Comparison of ENCODE assay signal across 9 mouse cellular contexts in genomic region chr9:67683367-67683766, GRCm38 (mm10).
DNase-seq lines count a peak whose midpoint lies in the region; ATAC-seq and TF ChIP-seq lines count a peak whose summit lies in the region.
"Had no signal": no experiment of that assay in that cellular context is flagged by ENCODE, and none has a peak within 500 bp of the region (broad histone marks: within the 10 kb centered on the region; RNA-seq: fewer than 3 reads in every experiment).

No protein-coding gene starts in this region.

- H3K4me1 ChIP-seq in heart, embryonic 10.5 days, result no peaks in the 10 kb centered on the region
- no peaks in the 10 kb centered on the region for H3K4me1 ChIP-seq in bone marrow, adult 2 months (ENCODE audit: control insufficient read depth, insufficient read depth, low read length)
- H3K4me1 ChIP-seq in embryonic facial prominence, embryonic 11.5 days (ENCODE audit: control insufficient read depth, insufficient read depth, low read length), result no peaks in the 10 kb centered on the region
- no peaks in the 10 kb centered on the region for H3K4me1 ChIP-seq in hindbrain, embryonic 11.5 days (replicated peaks; ENCODE audit: control insufficient read depth, insufficient read depth, low read length)
- no peaks in the 10 kb centered on the region for H3K4me1 ChIP-seq in midbrain, embryonic 13.5 days (replicated peaks)
- H3K4me1 ChIP-seq: megakaryocyte, embryonic 14.5 days had no signal

- no peak for ATAC-seq in embryonic facial prominence, embryonic 11.5 days (replicated peaks; ENCODE audit: insufficient number of reproducible peaks, low FRiP score, low TSS enrichment, low read depth)
- no peak for ATAC-seq in hindbrain, embryonic 11.5 days (ENCODE audit: low FRiP score)
- peak; percentile 40; the same call in 1 of the 2 replicates for ATAC-seq in midbrain, embryonic 13.5 days

- H3K9ac ChIP-seq in embryonic facial prominence, embryonic 11.5 days (replicated peaks; ENCODE audit: low read length), result no peak overlapping the region
- no peak overlapping the region for H3K9ac ChIP-seq in hindbrain, embryonic 11.5 days (ENCODE audit: low read depth, low read length)
- H3K9ac ChIP-seq in midbrain, embryonic 13.5 days (replicated peaks), result no peak overlapping the region

- peak; percentile 29 for TF ChIP-seq CTCF in bone marrow, adult 2 months (IDR thresholded peaks at IDR 0.05; ENCODE audit: control insufficient read depth, insufficient read depth, low read length)

- H3K4me3 ChIP-seq in heart, embryonic 10.5 days, result no peak overlapping the region
- H3K4me3 ChIP-seq in bone marrow, adult 2 months (replicated peaks; ENCODE audit: control insufficient read depth, low read depth, low read length), result no peak overlapping the region
- H3K4me3 ChIP-seq in embryonic facial prominence, embryonic 11.5 days (ENCODE audit: low read depth, low read length), result no peak overlapping the region
- H3K4me3 ChIP-seq in hindbrain, embryonic 11.5 days (ENCODE audit: low read depth, low read length), result no peak overlapping the region
- H3K4me3 ChIP-seq in midbrain, embryonic 13.5 days (replicated peaks), result no peak overlapping the region
- H3K4me3 ChIP-seq: megakaryocyte, embryonic 14.5 days had no signal

- DNase-seq in heart, adult 11 months, result peak; percentile 82
- DNase-seq in heart, embryonic 10.5 days (ENCODE audit: low spot score), result no peak
- DNase-seq in embryonic facial prominence, embryonic 11.5 days (ENCODE audit: low spot score), result peak; percentile 90
- peak; percentile 91 for DNase-seq in hindbrain, embryonic 11.5 days (ENCODE audit: low spot score)
- peak; percentile 66 to 70 for DNase-seq in left cerebral cortex, adult 18-20 months (ENCODE audit: low spot score in 2 of 2)
- peak; percentile 50 for DNase-seq in splenic B cell, adult 2 months (ENCODE audit: low read depth, low spot score)

- H3K9me3 ChIP-seq in heart, embryonic 10.5 days, result peaks cover 9% of the 10 kb centered on the region
- no peaks in the 10 kb centered on the region for H3K9me3 ChIP-seq in embryonic facial prominence, embryonic 11.5 days (replicated peaks; ENCODE audit: control insufficient read depth, low read length)
- no peaks in the 10 kb centered on the region; the same call in 1 of the 2 replicates for H3K9me3 ChIP-seq in hindbrain, embryonic 11.5 days (ENCODE audit: control insufficient read depth, low read length)
- H3K9me3 ChIP-seq in midbrain, embryonic 13.5 days, result peaks cover 10% of the 10 kb centered on the region; the same call in 1 of the 2 replicates

- 11% methylated on average over 7 of the region's 7 CpGs for WGBS in heart, embryonic 10.5 days
- WGBS in bone marrow, adult 2 months, result 10% methylated on average over 7 of the region's 7 CpGs
- WGBS in embryonic facial prominence, embryonic 11.5 days, result 12% methylated on average over 7 of the region's 7 CpGs
- 12% methylated on average over 7 of the region's 7 CpGs for WGBS in hindbrain, embryonic 11.5 days
- WGBS in midbrain, embryonic 13.5 days, result 8% methylated on average over 7 of the region's 7 CpGs

- no peak for TF ChIP-seq POLR2A in bone marrow, adult 2 months (IDR thresholded peaks at IDR 0.05; ENCODE audit: borderline replicate concordance, control insufficient read depth, low read depth, low read length)

- peaks cover 4% of the 10 kb centered on the region; the same call in 1 of the 2 replicates for H3K36me3 ChIP-seq in heart, embryonic 10.5 days
- no peaks in the 10 kb centered on the region for H3K36me3 ChIP-seq in embryonic facial prominence, embryonic 11.5 days (replicated peaks; ENCODE audit: control insufficient read depth, insufficient read depth, low read depth, low read length)
- no peaks in the 10 kb centered on the region for H3K36me3 ChIP-seq in hindbrain, embryonic 11.5 days (ENCODE audit: control insufficient read depth, insufficient read depth, low read length)
- no peaks in the 10 kb centered on the region for H3K36me3 ChIP-seq in midbrain, embryonic 13.5 days
- H3K36me3 ChIP-seq in splenic B cell, adult 2 months (ENCODE audit: control insufficient read depth, insufficient read depth, low read length, poor library complexity, severe bottlenecking), result no peaks in the 10 kb centered on the region

- H3K27ac ChIP-seq in heart, embryonic 10.5 days, result no peak overlapping the region
- no peak overlapping the region for H3K27ac ChIP-seq in bone marrow, adult 2 months (ENCODE audit: control insufficient read depth, insufficient read depth, low read depth, low read length, poor library complexity)
- no peak overlapping the region for H3K27ac ChIP-seq in embryonic facial prominence, embryonic 11.5 days (replicated peaks; ENCODE audit: low read depth, low read length)
- H3K27ac ChIP-seq in hindbrain, embryonic 11.5 days (ENCODE audit: low read depth, low read length), result no peak overlapping the region
- H3K27ac ChIP-seq in midbrain, embryonic 13.5 days, result no peak overlapping the region

- H3K4me2 ChIP-seq in embryonic facial prominence, embryonic 11.5 days (ENCODE audit: low read depth, low read length), result no peak overlapping the region
- H3K4me2 ChIP-seq in hindbrain, embryonic 11.5 days (replicated peaks; ENCODE audit: low read depth, low read length), result no peak overlapping the region
- H3K4me2 ChIP-seq in midbrain, embryonic 13.5 days (replicated peaks), result no peak overlapping the region

- peaks cover 9% of the 10 kb centered on the region; the same call in 1 of the 2 replicates for H3K27me3 ChIP-seq in heart, embryonic 10.5 days (ENCODE audit: insufficient read depth, poor library complexity, severe bottlenecking)
- H3K27me3 ChIP-seq in embryonic facial prominence, embryonic 11.5 days (ENCODE audit: control insufficient read depth, insufficient read depth, low read length), result no peaks in the 10 kb centered on the region
- H3K27me3 ChIP-seq in hindbrain, embryonic 11.5 days (ENCODE audit: control insufficient read depth, insufficient read depth, low read length), result no peaks in the 10 kb centered on the region
- H3K27me3 ChIP-seq in midbrain, embryonic 13.5 days, result no peaks in the 10 kb centered on the region
- no peaks in the 10 kb centered on the region for H3K27me3 ChIP-seq in splenic B cell, adult 2 months (ENCODE audit: control insufficient read depth, insufficient read depth, low read length, poor library complexity, severe bottlenecking)
